In the genomic region with DNA sequence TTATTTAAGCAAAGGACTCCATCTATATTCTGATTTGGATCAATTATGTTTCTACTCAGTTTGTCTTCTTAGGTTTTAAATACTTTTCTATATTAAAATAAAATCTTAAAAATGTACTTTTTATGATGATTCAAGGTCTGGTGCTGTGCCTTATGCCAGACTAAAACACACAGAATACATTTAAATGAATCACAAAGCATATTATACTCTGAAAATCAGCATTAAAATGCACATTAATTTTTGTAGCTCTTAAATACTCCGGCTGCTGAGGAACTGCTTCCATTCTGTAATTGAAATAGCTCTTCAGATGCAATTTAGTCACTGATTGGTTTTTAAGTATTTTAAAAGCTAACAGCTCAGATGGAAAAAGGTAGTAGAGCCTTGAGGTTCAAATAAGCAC, we compare ENCODE assay signal across 22 mouse cellular contexts.
DNase-seq lines count a peak whose midpoint lies in the region; ATAC-seq and TF ChIP-seq lines count a peak whose summit lies in the region.
"Had no signal": no experiment of that assay in that cellular context is flagged by ENCODE, and none has a peak within 500 bp of the region (broad histone marks: within the 10 kb centered on the region; RNA-seq: fewer than 3 reads in every experiment).

No protein-coding gene starts in this region.

- 47% methylated on average over 1 of the region's 1 CpGs for WGBS in forebrain, embryonic 16.5 days
- 41% methylated on average over 1 of the region's 1 CpGs for WGBS in forebrain, embryonic 15.5 days
- 43% methylated on average over 1 of the region's 1 CpGs for WGBS in forebrain, postnatal 0 days
- 58% methylated on average over 1 of the region's 1 CpGs for WGBS in forebrain, embryonic 12.5 days

- H3K9ac ChIP-seq in forebrain, embryonic 16.5 days (replicated peaks; ENCODE audit: low read depth, low read length), result no peak overlapping the region
- H3K9ac ChIP-seq in forebrain, embryonic 15.5 days (replicated peaks), result no peak overlapping the region
- H3K9ac ChIP-seq in forebrain, postnatal 0 days, result no peak overlapping the region
- H3K9ac ChIP-seq in forebrain, embryonic 12.5 days, result no peak overlapping the region

- DNase-seq in forebrain, postnatal 0 days, result no peak
- peak; percentile 34 for DNase-seq in brain, embryonic 14.5 days (ENCODE audit: low read depth)
- no peak for DNase-seq in thymus, postnatal 25 days
- DNase-seq: adrenal gland, adult 2 months; adrenal gland, adult 8-10 months; adrenal gland, postnatal 10 days; adrenal gland, postnatal 14 days; adrenal gland, postnatal 25 days; adrenal gland, postnatal 36 days; B cell, adult 2 months; cerebellum, adult 11 months; cerebellum, adult 11-12 months; cerebellum, adult 18-20 months; cerebellum, adult 2 months had no signal

- H3K27me3 ChIP-seq in forebrain, embryonic 16.5 days (replicated peaks; ENCODE audit: control insufficient read depth, insufficient read depth, low read length), result no peaks in the 10 kb centered on the region
- no peaks in the 10 kb centered on the region for H3K27me3 ChIP-seq in forebrain, embryonic 15.5 days
- no peaks in the 10 kb centered on the region for H3K27me3 ChIP-seq in forebrain, postnatal 0 days (ENCODE audit: insufficient read depth, low read length)
- H3K27me3 ChIP-seq in forebrain, embryonic 12.5 days, result no peaks in the 10 kb centered on the region
- H3K27me3 ChIP-seq: CH12.LX, Patski had no signal

- no peak overlapping the region for H3K4me3 ChIP-seq in forebrain, embryonic 16.5 days (replicated peaks; ENCODE audit: low read length)
- no peak overlapping the region for H3K4me3 ChIP-seq in forebrain, embryonic 15.5 days
- H3K4me3 ChIP-seq in forebrain, postnatal 0 days (ENCODE audit: low read depth, low read length), result no peak overlapping the region
- H3K4me3 ChIP-seq in forebrain, embryonic 12.5 days (replicated peaks), result no peak overlapping the region

- no peak for TF ChIP-seq CTCF in forebrain, postnatal 0 days (IDR thresholded peaks at IDR 0.05; ENCODE audit: low read depth)
- TF ChIP-seq CTCF in brain, embryonic 14.5 days (IDR thresholded peaks at IDR 0.05; ENCODE audit: borderline replicate concordance, extremely low read depth, insufficient read depth, insufficient read length), result no peak

- H3K36me3 ChIP-seq in forebrain, embryonic 16.5 days (ENCODE audit: control insufficient read depth, insufficient read depth), result no peaks in the 10 kb centered on the region
- H3K36me3 ChIP-seq in forebrain, embryonic 15.5 days, result no peaks in the 10 kb centered on the region
- no peaks in the 10 kb centered on the region for H3K36me3 ChIP-seq in forebrain, postnatal 0 days (ENCODE audit: insufficient read depth)
- no peaks in the 10 kb centered on the region for H3K36me3 ChIP-seq in forebrain, embryonic 12.5 days (replicated peaks)
- H3K36me3 ChIP-seq: G1E had no signal

- H3K9me3 ChIP-seq in forebrain, embryonic 16.5 days (ENCODE audit: control insufficient read depth, low read length), result no peaks in the 10 kb centered on the region
- no peaks in the 10 kb centered on the region for H3K9me3 ChIP-seq in forebrain, embryonic 15.5 days
- H3K9me3 ChIP-seq in forebrain, postnatal 0 days (ENCODE audit: low read length), result no peaks in the 10 kb centered on the region
- H3K9me3 ChIP-seq in forebrain, embryonic 12.5 days, result no peaks in the 10 kb centered on the region
- H3K9me3 ChIP-seq: G1E had no signal

- ATAC-seq in forebrain, embryonic 16.5 days, result peak; percentile 73
- ATAC-seq in forebrain, embryonic 15.5 days (replicated peaks), result no peak
- peak; percentile 59; the same call in 1 of the 2 replicates for ATAC-seq in forebrain, postnatal 0 days
- no peak for ATAC-seq in forebrain, embryonic 12.5 days (ENCODE audit: low FRiP score)
- ATAC-seq: activated CD4-positive, CD25-positive, alpha-beta regulatory T cell, adult 4 months; CD4-positive, CD25-positive, alpha-beta regulatory T cell, adult 4 months; Patski had no signal

- no peak overlapping the region for H3K4me2 ChIP-seq in forebrain, embryonic 16.5 days (ENCODE audit: low read length)
- no peak overlapping the region for H3K4me2 ChIP-seq in forebrain, embryonic 15.5 days (replicated peaks)
- no peak overlapping the region for H3K4me2 ChIP-seq in forebrain, postnatal 0 days (ENCODE audit: low read depth)
- H3K4me2 ChIP-seq in forebrain, embryonic 12.5 days, result no peak overlapping the region

- H3K4me1 ChIP-seq in forebrain, embryonic 16.5 days (replicated peaks; ENCODE audit: control insufficient read depth, insufficient read depth, low read length), result 0 out of 2 replicates have a peak, but pooled peaks cover 4% of the 10 kb centered on the region
- peaks cover 8% of the 10 kb centered on the region for H3K4me1 ChIP-seq in forebrain, embryonic 15.5 days
- no peaks in the 10 kb centered on the region; the same call in 1 of the 2 replicates for H3K4me1 ChIP-seq in forebrain, postnatal 0 days (ENCODE audit: insufficient read depth)
- H3K4me1 ChIP-seq in forebrain, embryonic 12.5 days, result peaks cover 10% of the 10 kb centered on the region

- no peak for TF ChIP-seq POLR2A in brain, embryonic 14.5 days (IDR thresholded peaks at IDR 0.05; ENCODE audit: borderline replicate concordance, extremely low read depth, insufficient read depth, insufficient read length, poor library complexity, severe bottlenecking)

- no peak overlapping the region for H3K27ac ChIP-seq in forebrain, embryonic 16.5 days (ENCODE audit: low read length)
- no peak overlapping the region for H3K27ac ChIP-seq in forebrain, embryonic 15.5 days (replicated peaks)
- no peak overlapping the region for H3K27ac ChIP-seq in forebrain, postnatal 0 days (ENCODE audit: low read depth, low read length)
- H3K27ac ChIP-seq in forebrain, embryonic 12.5 days, result no peak overlapping the region

Comparison
In these comparisons a context has a peak if more than half of its experiments do, and no peak if none do; other contexts are left out.
1. ATAC-seq: peak in forebrain, embryonic 16.5 days (single experiment) and forebrain, postnatal 0 days (single experiment); none in forebrain, embryonic 15.5 days (single experiment) and forebrain, embryonic 12.5 days (single experiment).